Mouse (Mus musculus): ENCODE results near the gene Aqp12. TPM values are rescaled to one million over a fixed set of nuclear protein-coding genes. Genes with fewer than 3 reads are reported as not detected.

Aqp12 gene
- not detected in 2 replicates for polyA plus RNA-seq (2012)

DNA sequence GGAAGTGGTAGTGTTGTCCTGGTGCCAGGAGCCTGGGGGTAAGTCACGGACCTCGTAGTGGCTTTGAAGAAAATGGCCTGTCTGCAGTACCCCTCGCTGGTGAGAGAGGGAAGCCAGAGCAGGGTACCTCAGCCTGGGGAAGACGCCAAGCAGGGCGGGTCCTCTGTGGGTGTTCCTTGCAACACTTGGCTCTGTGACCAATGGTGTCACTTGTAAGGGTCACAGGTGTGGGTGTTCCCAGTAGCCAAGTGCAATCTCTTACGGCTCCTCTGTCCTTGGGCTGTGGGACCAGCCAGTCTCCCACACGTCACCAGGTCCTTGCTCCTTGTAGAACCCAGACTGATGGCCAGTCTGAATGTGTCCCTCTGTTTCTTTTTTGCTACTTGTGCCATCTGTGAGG lies at the start of gene Aqp12:
TSS of gene Aqp12 (plus strand) at position 274 of the 400 bp plus-strand sequence.
- TF ChIP-seq GATA1 (IDR thresholded peaks at IDR 0.05; ENCODE audit: low read length) = no peak

DNA sequence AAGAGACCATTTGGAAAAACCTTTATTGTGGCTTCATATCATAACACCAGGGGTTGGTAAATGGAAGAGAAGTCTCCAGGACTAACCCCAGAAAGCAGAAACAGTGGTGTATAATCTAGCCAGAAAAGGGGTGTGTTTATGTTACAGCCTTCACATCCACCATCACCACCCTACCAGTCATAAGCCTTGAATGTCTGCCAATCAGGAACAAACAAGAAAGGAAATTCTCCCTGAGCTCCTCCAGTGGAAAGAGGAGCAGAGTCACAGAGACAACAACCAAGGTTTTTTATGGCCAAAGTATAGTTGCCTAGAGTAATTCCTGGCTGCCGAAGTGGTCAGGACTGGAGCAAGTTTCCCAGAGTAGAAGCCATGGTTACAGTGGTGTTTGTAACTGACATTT lies 47.1 kb upstream of the Aqp12 start:
- TF ChIP-seq GATA1 (IDR thresholded peaks at IDR 0.05; ENCODE audit: low read length) = no peak

DNA sequence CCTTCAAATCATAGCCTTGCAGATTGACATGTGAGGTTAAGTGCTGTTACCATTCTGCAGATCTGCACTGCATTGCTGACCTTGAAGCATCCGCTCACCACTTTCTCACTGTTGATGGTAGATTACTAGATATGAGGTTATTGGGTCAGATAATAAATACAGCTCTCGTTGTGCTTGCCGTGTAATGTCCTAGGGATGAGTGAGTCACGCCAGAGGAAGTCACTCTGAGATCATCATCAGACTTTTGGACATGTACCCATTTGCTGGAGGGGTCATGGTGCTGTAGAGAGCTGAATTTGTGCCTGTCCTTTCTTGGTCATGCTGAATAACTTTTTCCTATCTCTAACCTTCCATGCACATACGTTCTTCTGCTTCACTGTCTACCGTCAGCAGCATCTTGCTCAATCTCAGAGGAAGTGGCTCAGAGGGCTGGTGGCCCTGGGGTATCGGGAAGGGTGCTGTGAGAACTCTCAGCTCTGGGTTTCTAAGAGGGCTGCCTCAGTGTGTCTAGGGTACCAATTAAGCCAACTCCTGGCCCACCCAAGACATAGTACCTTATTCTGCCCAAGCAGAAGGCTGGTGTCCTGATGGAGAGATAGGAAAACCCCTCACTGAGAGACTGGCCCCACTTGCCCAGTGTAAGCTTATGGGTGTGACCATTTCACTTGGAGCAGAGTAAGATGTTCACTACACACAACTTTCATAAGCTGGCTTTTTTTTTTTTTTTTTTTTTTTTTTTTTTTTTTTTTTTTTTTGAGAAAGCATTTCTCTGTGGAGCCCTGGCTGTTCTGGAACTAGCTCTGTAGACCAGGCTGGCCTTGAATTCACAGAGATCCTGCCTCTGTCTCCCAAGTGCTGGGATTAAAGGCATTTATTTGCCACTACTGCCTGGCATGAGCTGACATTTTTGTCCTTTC lies 34.0 kb upstream of the Aqp12 start:
- no peak for TF ChIP-seq GATA1 (IDR thresholded peaks at IDR 0.05; ENCODE audit: low read length)

DNA sequence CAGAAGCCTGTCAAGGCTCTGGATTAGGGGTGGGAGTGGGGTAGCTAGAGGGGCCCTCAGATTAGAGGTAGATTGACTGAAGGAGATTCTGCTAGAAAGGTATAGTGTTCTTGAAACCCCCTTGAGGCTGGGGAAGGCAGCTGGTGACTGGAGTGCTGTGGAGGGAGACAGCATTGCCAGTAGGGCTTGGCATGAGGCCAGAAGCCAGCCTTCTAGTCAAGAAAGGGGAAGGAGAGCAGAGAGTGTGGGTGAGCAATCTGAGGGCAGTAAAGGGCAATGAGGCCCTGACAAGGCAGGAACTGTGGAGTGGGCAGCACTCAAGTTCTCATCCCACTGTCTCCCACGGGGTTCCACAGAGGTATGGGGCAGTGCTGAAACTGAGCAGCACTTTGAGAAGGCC lies 33.3 kb upstream of the Aqp12 start:
- no peak for TF ChIP-seq GATA1 (IDR thresholded peaks at IDR 0.05; ENCODE audit: low read length)

DNA sequence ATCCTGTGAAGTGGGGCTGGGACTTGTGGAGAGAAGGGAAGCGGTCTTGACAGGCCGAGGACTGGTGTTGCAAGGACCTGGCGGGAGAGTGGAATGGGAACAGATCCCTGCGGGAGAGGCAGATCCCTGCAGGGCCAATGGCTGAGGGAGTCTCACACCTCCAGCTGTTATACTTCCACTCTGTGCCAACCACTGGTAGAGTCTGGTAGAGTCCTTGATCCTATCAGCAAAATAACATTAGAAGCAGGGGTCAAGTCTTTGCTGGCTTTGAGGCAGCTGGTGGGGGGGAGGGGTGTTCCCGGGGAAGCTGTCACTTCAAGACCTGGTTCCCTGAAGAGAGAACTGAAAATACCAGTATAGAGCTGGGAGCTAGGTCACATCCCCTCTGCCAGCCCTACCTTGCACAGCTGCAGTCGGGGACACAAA lies 30.0 kb upstream of the Aqp12 start:
- TF ChIP-seq GATA1 (IDR thresholded peaks at IDR 0.05; ENCODE audit: low read length) = no peak

DNA sequence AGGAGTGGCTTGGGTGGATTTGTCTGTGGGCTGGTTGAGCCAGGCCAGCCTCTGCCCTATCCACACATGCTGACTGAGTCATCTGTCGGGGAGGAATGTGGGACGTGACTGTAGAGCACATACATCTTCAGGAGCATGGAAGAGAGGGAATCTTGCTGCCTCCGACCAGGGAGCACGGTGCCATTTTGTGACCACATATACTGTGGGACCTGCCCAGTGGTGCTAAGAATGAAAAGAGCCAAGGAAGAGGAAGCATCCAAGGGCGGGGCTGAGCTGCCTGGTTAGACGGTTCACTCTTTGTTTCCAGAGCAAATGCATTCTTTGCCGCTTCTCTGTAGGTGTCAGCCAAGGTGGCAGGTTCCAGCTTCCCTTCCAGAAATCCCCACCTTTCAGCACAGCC lies 27.5 kb upstream of the Aqp12 start:
- no peak for TF ChIP-seq GATA1 (IDR thresholded peaks at IDR 0.05; ENCODE audit: low read length)

DNA sequence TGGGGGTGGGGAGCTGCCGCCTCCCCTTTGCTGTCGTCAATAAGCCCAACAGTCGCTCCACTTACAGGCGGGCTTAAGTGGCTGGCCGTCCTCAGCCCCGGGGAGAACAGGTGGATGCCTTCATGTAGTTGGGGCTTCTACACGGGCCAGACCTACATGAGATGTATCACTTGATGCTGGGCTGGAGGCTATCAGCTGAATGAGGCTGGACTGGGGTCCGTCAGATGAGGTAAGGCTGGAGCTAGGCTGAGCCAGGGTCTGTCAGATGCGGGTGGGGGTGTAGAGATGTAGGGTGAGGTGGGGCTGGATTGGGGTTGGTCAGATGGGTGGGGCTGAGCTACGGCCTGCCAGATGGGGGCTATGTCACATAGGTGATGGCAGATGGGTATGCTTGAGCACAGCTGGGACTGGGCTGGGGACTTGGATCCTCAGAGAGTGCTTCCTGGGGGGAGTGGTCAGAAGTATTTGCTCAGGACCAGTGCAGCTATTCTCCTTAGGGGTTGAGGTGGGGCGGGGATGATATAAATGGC lies 27.0 kb upstream of the Aqp12 start:
- no peak for TF ChIP-seq GATA1 (IDR thresholded peaks at IDR 0.05; ENCODE audit: low read length)

DNA sequence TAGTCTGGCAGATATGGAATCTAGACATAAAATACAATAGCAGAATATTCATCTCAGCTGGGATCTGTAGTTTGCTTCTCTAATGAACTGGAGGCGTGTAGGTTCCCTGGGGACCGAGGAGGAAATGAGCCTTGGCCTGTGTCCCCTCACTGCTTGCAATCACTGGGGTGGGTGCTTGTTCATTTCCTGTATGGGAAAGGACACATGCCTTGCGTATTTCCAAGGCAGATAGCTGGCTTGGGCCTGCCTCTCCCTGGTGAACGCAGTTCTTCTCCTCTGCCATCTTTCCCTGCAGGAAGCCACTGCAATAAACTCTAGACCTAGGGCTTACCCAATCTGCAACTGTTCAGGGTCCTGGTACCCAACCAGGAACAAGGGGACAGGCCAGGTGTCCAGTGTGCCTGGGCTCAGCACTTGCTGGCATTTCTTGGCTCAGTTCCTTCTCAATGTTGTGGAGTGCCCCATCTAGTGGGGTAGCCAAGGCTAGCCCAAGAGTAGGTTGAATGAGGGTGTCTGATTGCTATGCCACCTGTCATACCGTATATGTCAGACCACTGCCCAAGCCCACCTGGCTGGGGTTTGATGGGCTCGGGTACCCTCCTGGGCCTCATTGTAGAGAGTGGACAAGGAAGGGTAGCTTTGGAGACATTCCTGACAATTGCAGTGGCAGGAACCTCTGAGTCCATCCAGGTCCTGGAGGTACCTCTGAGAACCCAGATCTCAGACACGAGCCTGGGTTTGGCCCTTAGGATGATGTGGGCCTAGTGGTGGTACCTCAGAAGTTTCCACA lies 24.9 kb upstream of the Aqp12 start:
- no peak for TF ChIP-seq GATA1 (IDR thresholded peaks at IDR 0.05; ENCODE audit: low read length)

DNA sequence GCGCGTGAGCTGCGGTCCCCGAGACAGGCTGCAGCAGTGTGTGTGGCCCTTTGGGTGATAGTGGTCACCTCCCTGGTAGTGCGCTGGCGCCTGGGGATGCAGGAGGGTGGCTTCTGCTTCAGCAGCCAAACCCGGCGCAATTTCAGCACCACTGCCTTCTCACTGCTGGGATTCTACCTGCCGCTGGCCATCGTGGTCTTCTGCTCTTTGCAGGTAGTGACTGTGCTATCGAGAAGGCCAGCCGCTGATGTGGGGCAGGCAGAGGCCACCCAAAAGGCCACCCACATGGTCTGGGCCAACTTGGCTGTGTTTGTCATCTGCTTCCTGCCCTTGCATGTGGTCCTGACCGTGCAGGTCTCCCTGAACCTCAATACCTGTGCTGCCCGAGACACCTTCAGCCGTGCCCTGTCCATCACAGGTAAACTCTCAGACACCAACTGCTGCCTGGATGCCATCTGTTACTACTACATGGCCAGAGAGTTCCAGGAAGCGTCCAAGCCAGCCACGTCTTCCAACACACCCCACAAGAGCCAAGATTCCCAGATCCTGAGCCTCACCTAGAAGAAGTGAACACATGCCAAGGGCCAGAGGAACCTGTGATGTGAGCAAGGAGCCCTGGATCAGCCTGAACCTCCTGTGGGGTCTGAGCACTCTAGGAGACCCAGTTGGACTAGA lies 23.1 kb upstream of the Aqp12 start:
- no peak for TF ChIP-seq GATA1 (IDR thresholded peaks at IDR 0.05; ENCODE audit: low read length)

DNA sequence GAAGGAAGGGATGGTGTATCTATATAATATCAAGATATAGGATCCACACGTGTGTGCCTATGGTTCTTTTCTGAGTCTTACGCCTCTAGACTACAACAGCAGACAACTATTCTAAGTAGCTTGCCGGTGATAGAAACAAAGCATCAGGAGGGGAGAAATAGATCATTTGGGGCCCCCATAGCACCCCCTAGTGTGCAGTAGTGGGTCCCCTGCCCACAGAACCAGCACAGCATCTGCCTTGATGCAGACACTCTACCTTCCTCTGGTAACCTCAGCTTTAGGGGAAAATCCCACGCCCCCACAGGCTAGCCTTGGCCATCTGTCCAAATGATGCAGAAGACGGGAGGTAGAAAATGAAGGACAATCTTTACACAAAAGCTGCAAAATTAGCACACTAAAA lies 21.1 kb upstream of the Aqp12 start:
- no peak for TF ChIP-seq GATA1 (IDR thresholded peaks at IDR 0.05; ENCODE audit: low read length)

DNA sequence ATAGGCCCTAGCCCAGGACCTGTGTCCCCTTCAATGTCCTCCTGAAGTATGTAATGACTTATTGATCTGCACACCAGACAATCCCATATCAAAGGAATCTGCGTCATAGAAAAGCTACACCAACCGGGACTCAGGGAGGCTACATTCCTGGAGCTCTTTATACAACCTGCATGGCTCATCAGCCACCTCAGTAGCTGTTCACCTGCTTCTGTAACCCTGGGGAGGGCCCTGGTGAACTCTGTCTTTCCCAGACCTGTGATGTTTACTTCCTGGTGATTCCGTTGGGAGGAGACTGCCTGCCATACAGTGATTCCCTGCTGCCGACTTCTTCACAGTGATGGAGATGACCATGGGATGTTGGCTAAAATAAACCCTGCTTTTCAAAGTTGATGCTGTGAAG lies 17.2 kb upstream of the Aqp12 start:
- TF ChIP-seq GATA1 (IDR thresholded peaks at IDR 0.05; ENCODE audit: low read length) = no peak

DNA sequence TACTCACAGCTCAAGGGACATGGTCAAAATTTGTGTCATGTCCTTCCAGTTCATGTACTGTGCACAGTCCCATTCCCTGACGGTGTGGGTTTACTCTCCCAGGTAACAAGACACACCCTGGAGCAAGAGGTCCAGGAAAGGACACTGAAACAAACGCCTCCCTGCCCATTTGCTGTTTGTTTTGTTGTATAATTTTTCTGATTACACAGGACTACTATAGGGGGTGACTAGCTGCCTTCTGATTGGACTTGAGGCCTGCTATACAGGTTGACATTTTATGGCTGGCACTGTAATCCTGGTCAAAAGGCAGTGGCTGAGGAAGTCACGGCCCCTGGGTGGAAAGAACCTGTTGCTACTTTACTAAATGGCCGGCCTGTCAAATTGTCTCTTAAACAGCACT lies 16.2 kb upstream of the Aqp12 start:
- no peak for TF ChIP-seq GATA1 (IDR thresholded peaks at IDR 0.05; ENCODE audit: low read length)

DNA sequence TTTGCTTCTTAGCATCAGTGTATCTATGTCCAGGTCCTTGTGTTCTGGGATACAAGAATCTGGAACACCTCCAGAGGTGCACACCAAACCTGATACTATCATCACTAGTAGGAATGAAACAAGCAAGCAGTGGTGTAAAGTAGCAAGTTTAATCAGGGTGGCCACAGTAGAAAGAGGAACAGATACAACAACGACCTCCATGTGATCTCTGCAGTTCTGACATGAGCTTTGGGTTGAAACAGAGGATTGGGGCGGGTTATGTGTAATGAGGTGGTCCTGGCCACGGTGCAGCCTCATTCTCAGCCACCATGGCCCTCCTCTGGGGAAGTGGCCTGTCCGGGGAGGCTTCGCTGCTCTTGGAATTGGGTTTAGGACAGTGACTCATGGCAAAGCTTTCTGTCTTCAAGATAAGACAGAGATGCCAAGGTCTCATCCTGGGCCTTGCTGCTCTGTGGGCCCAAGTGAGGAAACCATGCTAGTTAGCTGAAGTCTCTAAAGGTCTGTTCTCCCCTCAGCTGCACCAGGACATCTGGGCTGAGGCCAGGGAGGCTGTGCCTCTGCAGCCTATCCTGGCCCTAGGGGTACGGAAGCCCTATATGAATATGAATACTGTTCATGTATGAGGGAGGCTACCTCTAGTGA lies 13.8 kb upstream of the Aqp12 start:
- no peak for TF ChIP-seq GATA1 (IDR thresholded peaks at IDR 0.05; ENCODE audit: low read length)

DNA sequence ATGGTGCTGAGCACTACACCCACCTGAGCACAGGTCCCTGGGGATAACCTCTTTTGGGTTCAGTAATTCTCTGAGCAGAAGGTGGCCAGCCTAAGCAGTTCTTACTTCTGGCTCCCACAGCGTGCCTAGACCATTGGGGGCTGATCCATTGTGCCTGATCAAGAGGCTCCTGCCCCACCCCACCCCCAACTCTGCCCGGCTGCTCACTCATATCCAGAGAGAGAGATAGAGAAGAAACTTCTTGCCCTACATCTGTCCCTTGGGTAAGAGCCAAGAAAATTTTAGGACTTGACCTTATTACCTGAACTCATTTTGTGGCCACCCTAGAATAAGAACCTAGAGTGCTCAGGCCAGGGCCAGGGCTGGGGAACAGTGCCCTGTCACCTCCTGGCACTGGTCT lies 13.3 kb upstream of the Aqp12 start:
- no peak for TF ChIP-seq GATA1 (IDR thresholded peaks at IDR 0.05; ENCODE audit: low read length)

DNA sequence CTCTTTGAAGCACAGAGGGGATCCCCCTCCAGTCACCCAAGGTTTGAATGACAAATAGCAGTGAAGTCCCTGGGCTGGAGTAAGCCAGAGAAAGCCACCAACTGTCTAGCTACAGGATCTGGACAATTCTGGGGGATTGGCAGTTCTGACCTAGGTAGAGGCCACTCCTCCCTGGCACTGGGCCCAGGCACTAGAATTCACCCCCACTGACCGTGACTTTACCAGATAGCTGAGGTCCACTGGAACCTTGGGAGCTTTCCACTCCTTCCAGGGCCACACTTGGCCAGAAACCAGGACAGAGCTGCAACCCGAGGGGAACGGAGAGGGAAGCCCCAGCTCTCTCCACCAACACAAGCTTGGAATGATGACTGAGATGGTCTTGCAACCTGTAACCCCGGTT lies 3.1 kb downstream of the Aqp12 start:
- no peak for TF ChIP-seq GATA1 (IDR thresholded peaks at IDR 0.05; ENCODE audit: low read length)

Data from G1E-ER4 (cell line).